In the genomic region with DNA sequence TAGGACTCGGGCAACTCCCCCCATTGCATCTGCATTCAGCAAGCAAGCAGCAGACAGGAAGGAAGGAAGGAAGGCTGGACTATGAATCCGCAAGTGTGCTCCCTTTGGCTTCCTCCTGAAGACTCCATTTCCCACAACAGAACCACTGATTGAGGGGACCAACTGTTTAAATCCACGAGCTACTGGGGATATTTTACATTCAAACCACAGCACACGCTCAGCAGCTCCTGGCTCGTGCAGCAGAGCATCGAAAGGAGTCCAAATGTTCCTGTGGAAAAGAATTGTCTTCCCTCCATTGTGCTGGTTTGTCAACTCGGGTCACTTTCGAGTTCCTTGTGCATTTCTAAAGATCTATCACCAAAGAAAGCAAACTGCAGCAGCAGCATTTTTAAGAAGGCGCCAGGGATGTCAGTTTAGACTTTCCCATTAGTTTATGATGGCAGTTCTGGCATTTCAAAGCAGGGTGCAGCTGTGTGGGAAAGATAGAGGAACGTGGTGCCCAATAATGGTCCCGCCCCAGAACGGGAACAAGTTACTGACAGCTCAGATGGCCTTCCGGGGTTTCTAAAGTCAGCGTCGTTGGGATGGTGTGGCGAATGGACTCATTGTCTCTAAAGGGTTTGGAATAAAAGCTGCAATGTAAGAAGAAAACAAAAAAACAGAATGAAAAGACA, we compare ENCODE assay signal across 15 mouse cellular contexts. TPM values are rescaled to one million over a fixed set of nuclear protein-coding genes. Genes with fewer than 3 reads are reported as not detected.
DNase-seq lines count a peak whose midpoint lies in the region; ATAC-seq lines count a peak whose summit lies in the region.
"Had no signal": no experiment of that assay in that cellular context is flagged by ENCODE, and none has a peak within 500 bp of the region (broad histone marks: within the 10 kb centered on the region; RNA-seq: fewer than 3 reads in every experiment).

No protein-coding gene starts in this region.

- H3K4me3 ChIP-seq in neural tube, embryonic 12.5 days: no peak overlapping the region
- H3K4me3 ChIP-seq in hindbrain, embryonic 15.5 days: no peak overlapping the region
- H3K4me3 ChIP-seq in heart, embryonic 10.5 days: no peak overlapping the region
- H3K4me3 ChIP-seq: midbrain, embryonic 12.5 days had no signal

- peak; percentile 36; the same call in 1 of the 2 replicates for ATAC-seq in cerebellum, adult (ENCODE audit: insufficient number of reproducible peaks, low FRiP score, low TSS enrichment)
- ATAC-seq in neural tube, embryonic 12.5 days (ENCODE audit: low FRiP score, low read depth): no peak
- ATAC-seq in hindbrain, embryonic 15.5 days (ENCODE audit: low FRiP score, low read depth): peak; percentile 91
- no peak for ATAC-seq in inflammation-experienced regulatory T-cells, adult 6 months

- no peaks in the 10 kb centered on the region for H3K9me3 ChIP-seq in neural tube, embryonic 12.5 days
- H3K9me3 ChIP-seq in hindbrain, embryonic 15.5 days: no peaks in the 10 kb centered on the region
- no peaks in the 10 kb centered on the region for H3K9me3 ChIP-seq in heart, embryonic 10.5 days
- H3K9me3 ChIP-seq: midbrain, embryonic 12.5 days had no signal

- WGBS in neural tube, embryonic 12.5 days: 50% methylated on average over 16 of the region's 16 CpGs
- WGBS in hindbrain, embryonic 15.5 days: 39% methylated on average over 16 of the region's 16 CpGs
- 78% methylated on average over 16 of the region's 16 CpGs for WGBS in heart, embryonic 10.5 days

- peak overlapping the region; percentile 7; the same call in 1 of the 2 replicates for H3K27ac ChIP-seq in neural tube, embryonic 12.5 days
- H3K27ac ChIP-seq in hindbrain, embryonic 15.5 days (replicated peaks): peak overlapping the region; percentile 80
- H3K27ac ChIP-seq in heart, embryonic 10.5 days: no peak overlapping the region
- H3K27ac ChIP-seq: midbrain, embryonic 12.5 days had no signal

- DNase-seq in cerebellum, adult 8-10 months: no peak
- no peak for DNase-seq in neural tube, embryonic 10.5 days (ENCODE audit: extremely low spot score, low spot score)
- no peak for DNase-seq in heart, embryonic 10.5 days (ENCODE audit: low spot score)
- no peak for DNase-seq in spleen, postnatal 10 days (ENCODE audit: low spot score in 2 of 2)
- DNase-seq: embryo, embryonic 11 days; heart, postnatal 10 days; kidney, adult 8-10 months; lung, adult 18-20 months; thymus, postnatal 36 days had no signal

- H3K36me3 ChIP-seq in neural tube, embryonic 12.5 days: no peaks in the 10 kb centered on the region
- no peaks in the 10 kb centered on the region for H3K36me3 ChIP-seq in hindbrain, embryonic 15.5 days
- no peaks in the 10 kb centered on the region for H3K36me3 ChIP-seq in heart, embryonic 10.5 days
- H3K36me3 ChIP-seq: midbrain, embryonic 12.5 days had no signal

- no peak overlapping the region for H3K9ac ChIP-seq in neural tube, embryonic 12.5 days
- no peak overlapping the region for H3K9ac ChIP-seq in hindbrain, embryonic 15.5 days
- H3K9ac ChIP-seq: midbrain, embryonic 12.5 days had no signal

- H3K4me2 ChIP-seq in neural tube, embryonic 12.5 days (replicated peaks): no peak overlapping the region
- no peak overlapping the region for H3K4me2 ChIP-seq in hindbrain, embryonic 15.5 days
- H3K4me2 ChIP-seq: midbrain, embryonic 12.5 days had no signal

- H3K4me1 ChIP-seq in neural tube, embryonic 12.5 days: peaks cover 15% of the 10 kb centered on the region; the same call in 1 of the 2 replicates
- no peaks in the 10 kb centered on the region for H3K4me1 ChIP-seq in hindbrain, embryonic 15.5 days (replicated peaks)
- no peaks in the 10 kb centered on the region for H3K4me1 ChIP-seq in heart, embryonic 10.5 days

- H3K27me3 ChIP-seq in neural tube, embryonic 12.5 days (replicated peaks): no peaks in the 10 kb centered on the region
- H3K27me3 ChIP-seq in hindbrain, embryonic 15.5 days: no peaks in the 10 kb centered on the region
- H3K27me3 ChIP-seq in heart, embryonic 10.5 days (ENCODE audit: insufficient read depth, poor library complexity, severe bottlenecking): no peaks in the 10 kb centered on the region

RNA-seq across cellular contexts. Expression of a gene that starts 36.8 kb away (rescaled TPM):
- not detected in 2 replicates for polyA plus RNA-seq in neural tube, embryonic 12.5 days (2016; fragmentation: Nextera tagmentation; extraction: Ambion mirVana)
- not detected in 2 replicates for polyA plus RNA-seq in hindbrain, embryonic 15.5 days (2015; fragmentation: Nextera tagmentation; extraction: Ambion mirVana)
- not detected for polyA plus RNA-seq in inflammation-experienced regulatory T-cells, adult 6 months (2017; shearing (Covaris generic))
- polyA plus RNA-seq in heart, embryonic 10.5 days (2016; fragmentation: Nextera tagmentation; extraction: Ambion mirVana): not detected in 2 replicates
- polyA plus RNA-seq: limb, embryonic 11.5 days; midbrain, embryonic 12.5 days had no signal

Comparison
In these comparisons a context has a peak if more than half of its experiments do, and no peak if none do; other contexts are left out.
1. ATAC-seq: peak in cerebellum, adult (single experiment) and hindbrain, embryonic 15.5 days (single experiment); none in neural tube, embryonic 12.5 days (single experiment) and inflammation-experienced regulatory T-cells, adult 6 months (single experiment).